Mouse (Mus musculus): ENCODE results near the gene D6Wsu163e.

Gene D6Wsu163e

DNA sequence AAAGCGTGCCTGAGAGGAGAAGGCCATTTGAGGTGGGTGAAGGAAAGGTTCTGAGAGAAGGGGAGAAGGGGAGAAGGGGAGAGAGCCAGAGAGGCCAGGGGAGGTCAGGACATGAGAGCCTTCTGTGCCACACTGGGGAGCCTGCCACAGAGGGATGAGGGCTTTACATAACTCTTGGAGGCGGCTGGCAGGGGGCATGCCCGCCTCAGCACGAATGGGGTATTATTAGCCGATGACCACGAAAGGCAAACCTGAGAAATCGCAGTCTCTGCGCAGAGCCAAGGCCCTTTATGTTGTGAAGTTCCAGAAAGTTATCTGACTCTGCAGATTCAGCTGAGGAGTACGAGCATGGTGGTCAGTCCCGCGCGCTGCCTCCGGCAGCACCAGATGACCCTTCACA lies 70.3 kb downstream of the D6Wsu163e start:
- DNase-seq: no peak

GRCm38 (mm10) chr6:127011947-127012535 lies 72.3 kb downstream of the D6Wsu163e start:
- no peak for DNase-seq

GRCm38 (mm10) chr6:127014906-127015770 lies 75.4 kb downstream of the D6Wsu163e start, which contains the start of gene Fgf6:
Gene Fgf6, plus strand, starts transcription at chr6:127015586.
- DNase-seq: no peak

DNA sequence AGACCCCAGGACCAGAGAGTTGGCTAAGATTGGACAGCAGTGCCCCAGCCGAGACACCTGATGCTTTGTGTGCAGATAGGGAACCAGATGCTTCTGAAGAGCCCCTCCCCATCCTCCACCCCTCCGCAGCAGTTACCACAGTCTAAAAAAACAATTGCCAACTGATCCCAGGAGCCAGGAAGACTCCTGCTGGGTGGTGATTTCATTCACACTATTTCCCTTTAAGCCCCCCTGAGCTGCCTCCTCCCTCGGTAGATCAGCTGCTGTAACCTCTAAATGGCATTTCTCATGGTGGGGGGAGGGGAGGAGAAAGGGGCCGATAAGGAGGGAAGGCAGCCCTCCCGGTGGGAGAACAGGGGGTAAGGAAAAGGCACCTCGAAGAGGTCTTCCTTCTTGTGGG lies 79.5 kb downstream of the D6Wsu163e start:
- no peak for DNase-seq

DNA sequence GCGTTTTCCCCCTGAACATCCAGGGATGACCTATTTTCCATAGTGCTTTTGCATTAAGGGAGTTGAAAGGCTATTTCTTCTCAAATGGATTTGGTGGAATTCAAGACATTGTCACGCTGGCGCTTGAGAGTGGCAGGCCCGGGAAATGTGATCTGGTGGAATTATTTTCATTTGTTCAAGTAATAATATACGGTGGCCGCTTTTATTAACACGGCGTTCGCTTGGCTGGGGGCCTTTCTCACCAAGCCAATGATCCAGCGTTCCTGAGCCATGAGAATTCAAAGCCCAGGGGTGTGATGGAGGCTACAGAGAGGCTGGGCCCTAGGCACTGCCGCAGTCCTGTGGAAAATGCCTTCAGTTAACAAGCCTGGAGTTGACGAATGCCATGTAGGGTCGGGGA lies 80.7 kb downstream of the D6Wsu163e start:
- DNase-seq: no peak

- DNase-seq: no peak
These were observed 85.1 kb downstream of the D6Wsu163e start for GRCm38 (mm10) chr6:127024836-127025235.

All from thymus, postnatal 25 days (tissue).